Mouse (Mus musculus) megakaryocyte progenitor cell, adult 5-6 weeks (primary cell): ENCODE measurements around the gene Kif13a. TPM values are rescaled to one million over a fixed set of nuclear protein-coding genes. Genes with fewer than 3 reads are reported as not detected.

Source experiments
- ATAC-seq: replicated peaks from 2 replicates; pipeline ENCODE4 v1.8.0; 2016; ENCODE audit warnings: mild to moderate bottlenecking, moderate TSS enrichment, inconsistent platforms; ENCODE audit not compliant: poor library complexity
- total RNA-seq, 2 experiments: library from RNA; stranded (forward) in 1 of 2; stranded (reverse) in 1 of 2; fragments of 157-497, 149-512 nt in 1 of 2; fragments of 200-1000 nt in 1 of 2; gene quantifications; 2 replicates each; pipeline versions ENCODE4 v1.2.3 to v1.2.4; 2015 to 2017

Gene Kif13a
- total RNA-seq, 2 experiments from 2014 or later, result 20.9 to 31.1 TPM

DNA sequence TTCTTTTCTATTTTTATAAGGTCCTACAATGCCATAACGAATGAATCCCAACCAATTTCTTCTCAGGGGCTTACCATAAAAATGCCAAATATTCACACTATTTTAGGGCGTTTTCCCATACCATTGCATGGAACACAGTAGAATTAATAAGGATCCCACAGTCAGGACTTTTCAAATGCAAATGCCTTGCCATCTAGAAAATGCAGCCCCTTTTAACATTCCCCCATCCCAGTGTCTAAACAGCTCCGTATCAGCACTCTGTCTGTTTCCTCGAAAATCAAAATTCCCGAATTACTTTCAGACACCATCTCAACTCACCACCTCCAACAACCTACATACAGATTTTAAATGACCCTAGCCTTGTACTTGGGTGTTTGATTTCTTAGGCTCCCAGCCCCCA is 1.3 kb downstream of the Kif13a start:
- no peak for ATAC-seq

DNA sequence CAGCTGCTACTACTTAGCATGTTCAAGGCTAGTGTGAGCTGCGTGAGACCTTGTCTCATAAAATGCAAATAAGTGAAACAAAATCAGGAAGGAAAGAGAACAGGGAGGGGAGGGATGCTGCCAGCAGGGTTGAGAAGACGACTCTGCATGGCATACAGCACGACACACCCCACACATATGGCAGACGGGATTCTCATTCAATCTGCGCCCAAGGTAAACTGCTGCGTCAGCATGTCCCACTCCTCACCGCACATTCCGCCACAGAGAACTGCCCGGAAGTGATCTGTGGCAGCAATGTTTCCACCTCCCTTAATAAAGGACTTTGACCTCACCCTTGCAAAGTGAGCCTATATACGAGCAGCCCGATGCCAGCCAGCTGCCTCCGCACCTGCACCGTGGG is 4.0 kb downstream of the Kif13a start:
- ATAC-seq, result no peak

DNA sequence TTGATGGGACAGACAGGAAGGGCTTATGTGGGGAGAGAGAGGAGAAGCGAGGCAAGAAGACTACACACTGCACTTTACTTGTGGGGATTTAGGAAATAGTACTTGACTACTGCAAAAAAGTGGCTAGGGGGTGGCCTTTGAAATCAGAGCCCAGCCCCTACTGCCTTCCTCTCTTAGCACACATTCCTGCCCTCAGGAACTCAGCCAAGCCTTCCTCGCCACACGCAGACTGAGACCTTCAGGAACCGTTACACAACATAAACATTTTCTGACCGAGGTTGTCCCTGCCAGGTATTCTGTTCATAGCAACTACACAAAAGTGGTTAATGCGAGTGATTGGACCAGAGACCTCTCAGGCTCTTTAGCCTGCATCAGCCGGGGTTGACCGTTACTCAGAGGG is 8.1 kb downstream of the Kif13a start:
- no peak for ATAC-seq

DNA sequence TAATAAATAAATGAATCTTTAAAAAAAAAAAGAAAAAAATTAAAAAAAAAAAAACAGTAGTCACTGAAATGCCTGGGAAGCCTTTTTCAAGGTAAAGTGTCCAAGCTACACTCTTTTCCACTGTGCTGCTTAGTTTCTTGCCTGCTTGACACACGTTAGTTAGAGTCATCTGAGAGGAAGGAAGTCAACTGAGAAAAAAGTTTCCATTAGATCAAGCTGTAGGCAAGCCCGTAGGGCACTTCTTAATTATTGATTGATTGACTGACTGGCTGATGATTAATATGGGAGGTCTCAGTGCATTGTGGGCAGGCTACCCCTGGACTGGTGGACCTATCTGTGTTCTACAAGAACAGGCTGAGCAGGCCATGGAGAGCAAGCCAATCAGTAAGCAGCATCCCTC is 9.9 kb downstream of the Kif13a start:
- no peak for ATAC-seq

DNA sequence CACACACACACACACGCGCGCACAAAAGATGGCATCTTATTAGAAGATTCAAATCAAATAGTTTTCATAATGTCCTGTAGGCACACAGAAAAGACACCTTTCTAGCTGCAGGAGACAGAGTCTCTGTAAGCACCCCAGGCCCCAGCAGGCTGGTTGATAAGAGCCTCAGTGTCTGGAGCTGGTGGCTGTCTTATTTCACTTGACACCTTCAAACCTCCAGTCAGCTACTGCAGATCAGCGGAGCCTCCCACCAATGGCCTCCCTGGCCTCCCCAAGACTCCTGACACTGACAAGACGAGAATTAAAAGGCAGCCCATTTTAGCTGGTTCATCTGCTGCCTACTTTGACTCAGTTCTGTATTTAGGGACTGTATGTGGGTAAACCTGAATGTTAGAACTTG is 11.2 kb downstream of the Kif13a start:
- ATAC-seq, result no peak

DNA sequence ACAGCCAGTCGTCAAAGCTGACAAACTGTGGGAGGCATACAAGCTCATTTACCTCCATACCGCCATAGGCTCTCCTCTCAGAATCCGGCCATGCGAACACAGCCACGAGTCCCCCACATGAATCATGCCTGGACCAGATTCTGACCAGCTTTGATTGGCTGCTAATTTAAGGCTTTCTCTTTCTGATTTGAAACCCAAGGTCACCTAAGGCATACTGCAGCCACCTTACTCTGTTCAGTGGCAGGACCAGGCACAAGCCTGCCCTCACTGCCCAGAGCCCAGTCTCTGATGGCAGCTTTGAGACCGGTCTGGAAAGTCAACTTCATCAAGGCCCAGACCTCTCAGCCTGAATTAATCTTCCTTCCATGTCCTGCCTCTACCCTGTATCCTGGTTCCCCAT is 17.7 kb downstream of the Kif13a start:
- no peak for ATAC-seq

DNA sequence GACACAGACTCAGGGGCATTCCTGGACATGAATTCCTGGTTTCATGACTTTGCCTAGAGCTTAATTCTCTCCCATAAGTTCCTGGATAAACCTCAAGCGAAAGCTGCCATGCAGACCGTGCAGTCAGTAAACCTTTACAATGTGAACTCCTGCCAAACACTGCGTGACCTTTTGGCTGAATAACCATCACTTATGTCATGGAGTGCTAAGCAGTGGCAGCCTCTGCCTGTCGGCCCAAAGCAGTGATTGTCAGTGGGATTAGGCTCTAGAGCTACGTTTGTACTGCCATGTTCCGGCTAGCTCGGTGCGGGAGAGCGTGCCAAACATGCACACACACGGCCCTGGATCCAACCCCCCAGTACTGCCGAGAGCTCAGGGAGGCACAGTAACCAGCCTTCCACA is 18.6 kb downstream of the Kif13a start:
- no peak for ATAC-seq

DNA sequence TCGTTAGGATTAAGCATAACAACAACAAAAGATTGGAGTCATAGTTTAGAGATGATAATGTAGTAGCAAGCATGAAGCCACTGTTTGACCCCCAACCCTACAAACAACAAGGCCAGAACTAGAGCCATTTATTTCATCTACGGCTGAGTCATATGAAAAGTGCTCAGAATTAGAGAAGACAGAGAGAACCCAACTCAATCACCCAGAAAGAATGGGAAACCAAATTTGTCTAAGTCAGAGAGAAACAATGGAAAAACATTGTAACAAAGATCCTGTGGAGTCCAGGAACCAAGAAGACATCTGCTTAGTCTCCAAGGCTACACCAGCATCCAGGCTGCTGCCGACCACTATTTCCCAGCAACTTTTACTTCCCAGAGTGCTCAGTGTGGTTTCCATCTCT is 19.7 kb downstream of the Kif13a start:
- no peak for ATAC-seq

DNA sequence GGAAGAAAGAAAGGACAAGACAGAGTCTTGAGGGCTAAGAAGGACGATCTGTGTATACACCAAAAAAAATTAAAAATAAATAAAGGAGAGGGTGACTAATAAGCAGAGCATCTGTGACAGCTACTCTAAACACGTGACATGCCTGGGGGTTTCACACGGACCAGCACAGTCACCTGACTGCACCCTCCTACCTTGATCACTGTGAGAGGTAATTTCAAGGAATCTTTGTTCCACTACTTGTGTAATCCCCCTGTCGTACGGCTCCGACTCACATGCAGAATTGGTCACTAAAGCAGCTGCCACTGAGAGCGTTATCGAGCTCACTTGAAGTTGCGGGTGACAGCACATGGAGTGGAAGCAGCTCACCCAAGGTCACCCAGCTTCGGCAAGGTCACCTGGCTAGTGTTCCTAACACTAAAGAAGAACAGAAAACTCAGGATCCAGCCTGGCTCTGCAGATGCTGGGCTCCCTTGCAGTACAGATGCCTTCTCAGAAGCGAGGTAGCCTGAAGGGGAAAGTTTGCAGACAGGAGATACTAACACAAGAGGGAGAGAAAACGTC is 20.6 kb downstream of the Kif13a start:
- no peak for ATAC-seq

DNA sequence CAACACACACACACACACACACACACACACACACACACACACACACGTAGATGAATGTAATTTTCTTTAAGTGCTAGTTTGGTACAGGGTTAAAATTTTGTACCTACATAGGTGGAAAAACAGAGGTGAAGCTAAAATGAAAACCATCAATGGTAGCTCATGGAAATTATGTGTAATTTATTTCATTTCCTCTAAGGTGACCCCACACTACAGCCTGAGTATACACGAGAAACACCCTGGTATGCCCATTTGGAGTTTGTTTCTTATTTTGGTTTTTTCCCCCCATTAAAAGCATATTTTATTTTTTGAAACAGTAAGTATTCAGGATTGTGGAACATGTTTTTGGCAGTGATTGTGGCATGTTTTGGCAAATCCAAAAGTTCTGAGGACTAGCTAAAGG is 21.3 kb downstream of the Kif13a start:
- no peak for ATAC-seq

DNA sequence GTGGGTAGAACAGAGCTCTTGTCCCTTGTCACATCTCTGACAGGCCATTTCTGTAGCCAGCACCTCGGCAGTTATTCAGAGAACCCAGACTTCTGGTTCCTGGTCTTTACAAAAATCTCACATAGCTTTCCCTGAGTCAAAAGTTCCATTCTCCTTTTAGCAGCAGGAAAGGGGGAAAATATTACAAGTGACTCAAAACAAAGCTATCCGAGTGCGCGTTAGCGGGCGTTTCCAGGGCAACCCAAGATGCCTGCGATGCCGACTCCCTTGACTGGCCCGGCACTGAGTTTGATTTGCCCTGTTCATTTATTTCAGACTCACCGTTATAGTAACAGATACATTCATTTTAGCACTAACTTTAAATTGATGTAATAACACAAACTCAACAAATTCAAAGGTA is 21.8 kb downstream of the Kif13a start:
- ATAC-seq, result no peak

DNA sequence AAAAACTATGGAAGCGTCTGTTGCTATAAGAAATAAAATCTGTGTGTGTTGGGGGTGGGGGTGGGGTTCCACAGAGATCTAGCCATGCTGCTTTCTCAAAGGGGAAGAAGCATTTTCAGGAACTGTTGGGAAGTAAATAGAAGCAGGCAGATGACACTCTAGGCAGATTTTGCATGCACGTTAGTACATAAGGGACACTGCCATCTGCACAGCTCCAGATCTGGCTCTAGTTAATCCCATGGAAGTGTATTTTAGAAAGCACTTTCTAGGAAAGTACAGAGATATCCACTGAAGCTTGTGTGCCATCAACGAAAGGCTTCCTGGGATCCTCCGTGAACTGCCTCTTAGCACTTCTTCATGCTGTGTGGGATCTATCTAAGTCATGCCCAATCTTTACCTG is 22.6 kb downstream of the Kif13a start:
- ATAC-seq, result no peak

DNA sequence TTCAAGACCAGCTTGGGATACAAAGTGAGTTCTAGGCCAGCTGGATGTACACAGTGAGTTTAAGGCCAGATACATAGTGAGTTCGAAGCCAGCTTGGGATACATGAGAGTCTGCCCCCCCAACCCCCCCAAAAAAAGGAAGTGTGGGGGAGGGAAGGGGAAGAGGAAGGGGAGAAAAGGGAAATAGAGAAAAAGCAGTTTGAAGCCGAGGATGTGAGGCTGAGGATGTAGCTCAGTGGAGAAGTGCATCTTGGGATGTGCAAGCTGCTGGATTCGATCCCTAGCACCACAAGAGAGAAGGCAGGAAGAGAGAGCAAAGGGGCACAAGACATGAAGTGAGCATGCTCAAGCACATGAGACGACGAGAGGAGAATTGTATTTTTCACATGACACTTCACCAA is 23.7 kb downstream of the Kif13a start:
- ATAC-seq, result no peak; the same call in 1 of the 2 replicates

DNA sequence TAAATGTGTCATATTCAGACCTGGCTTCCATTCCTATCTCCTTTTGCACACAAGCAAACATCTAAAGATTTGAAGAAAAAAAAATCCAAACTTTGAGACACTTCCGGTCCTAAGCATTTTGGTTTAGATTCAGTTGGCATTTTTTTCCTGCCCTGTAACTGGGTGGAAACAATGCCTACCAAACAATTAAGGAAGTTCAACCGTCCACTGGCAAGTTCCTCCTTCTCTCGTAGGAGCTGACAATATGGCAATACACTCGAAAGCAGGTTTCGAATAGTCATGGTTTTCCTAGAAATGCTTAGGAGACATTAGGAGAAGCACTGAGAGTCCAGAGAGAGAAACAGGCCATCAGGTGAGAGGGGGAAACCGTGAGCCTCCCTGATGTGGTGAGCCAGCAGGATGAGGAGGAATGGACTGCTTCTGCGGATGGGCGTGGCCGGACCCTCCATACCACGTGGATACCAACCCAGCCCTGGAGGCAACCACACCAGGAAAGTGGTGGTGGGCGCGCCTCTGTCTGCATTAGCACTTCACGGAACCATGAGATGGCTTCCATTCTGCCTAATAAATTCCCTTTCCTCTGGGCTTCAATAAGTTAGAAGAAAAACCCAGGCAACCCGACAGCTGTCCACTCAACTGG is 24.6 kb downstream of the Kif13a start:
- peak; percentile 82 for ATAC-seq

DNA sequence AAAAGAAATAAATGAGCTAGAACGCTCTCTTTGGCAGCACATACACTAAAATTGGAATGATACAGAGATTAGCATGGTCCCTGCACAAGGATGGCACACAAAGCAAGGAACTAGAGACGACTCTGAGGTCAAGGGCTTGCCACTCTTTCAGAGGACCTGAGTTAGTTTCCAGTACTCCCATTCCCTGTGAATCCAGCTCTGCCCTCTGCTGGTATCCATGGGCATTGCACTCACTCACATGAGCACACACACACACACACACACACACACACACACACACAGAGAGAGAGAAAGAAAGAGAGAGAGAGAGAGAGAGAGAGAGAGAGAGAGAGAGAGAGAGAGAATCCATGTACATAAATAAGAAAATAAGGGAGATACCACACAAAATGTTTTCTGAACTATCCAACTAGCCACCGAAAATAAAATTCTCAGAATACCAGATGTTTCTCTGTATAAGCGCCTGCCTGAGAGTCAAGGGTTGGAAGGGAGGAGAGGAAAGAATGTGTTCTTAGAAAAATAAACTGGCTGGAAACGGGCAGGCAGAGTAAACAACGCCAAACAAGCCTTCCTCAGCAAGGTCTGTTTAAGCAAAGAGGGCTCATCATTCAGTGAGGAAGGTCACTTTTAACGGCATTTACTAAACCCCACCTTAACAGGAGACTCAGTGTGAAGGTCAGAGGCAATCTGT is 27.0 kb downstream of the Kif13a start:
- no peak for ATAC-seq

DNA sequence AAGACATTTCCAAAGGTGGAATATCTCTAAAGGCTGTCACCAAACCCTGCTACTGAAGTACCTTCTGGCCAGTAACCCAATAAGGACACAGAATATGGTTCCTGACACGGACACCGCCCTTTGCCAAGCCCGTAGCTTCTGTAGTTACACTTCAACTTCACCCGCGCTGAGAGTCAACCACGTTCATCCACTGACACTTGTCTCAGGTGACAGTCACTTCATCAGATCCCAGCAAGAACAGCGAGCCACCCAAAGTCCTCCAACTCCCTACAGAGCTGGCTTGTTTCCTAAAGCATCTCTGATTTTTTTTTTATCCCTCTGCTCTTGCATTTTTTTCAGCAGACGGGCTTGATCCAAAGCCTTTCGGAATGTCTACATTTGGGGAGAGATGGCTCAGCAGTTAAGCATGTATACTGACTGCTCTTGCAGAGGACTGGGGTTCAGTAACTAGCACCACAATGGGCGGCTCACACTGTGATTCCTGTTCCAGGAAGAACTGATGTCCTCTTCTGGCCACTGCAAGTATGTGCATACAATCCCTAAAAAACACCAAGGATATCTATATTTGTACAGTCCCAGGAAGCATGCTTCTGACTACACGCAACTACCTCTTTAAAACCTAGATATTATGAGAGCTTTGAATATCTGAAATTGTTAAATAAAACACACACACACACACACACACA is 28.7 kb downstream of the Kif13a start:
- no peak for ATAC-seq

DNA sequence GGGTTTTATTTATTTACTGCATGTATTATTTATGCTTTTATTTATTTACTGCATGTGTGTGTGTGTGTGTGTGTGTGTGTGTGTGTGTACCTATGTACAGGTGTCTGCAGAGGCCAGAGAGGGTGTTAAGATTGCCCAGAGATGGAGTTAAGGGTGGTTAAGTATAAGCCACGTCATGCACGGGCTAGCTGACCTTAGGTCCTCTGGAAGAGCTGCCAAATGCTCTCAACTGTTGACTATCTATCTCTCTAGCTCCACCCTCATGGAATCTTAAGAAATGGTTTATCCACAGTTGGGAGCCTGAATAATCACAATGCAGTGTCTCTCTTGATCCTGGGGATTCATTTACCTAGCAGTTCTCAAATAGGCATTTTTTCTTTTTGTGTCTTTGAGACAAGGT is 30.8 kb downstream of the Kif13a start:
- ATAC-seq, result peak; percentile 65

DNA sequence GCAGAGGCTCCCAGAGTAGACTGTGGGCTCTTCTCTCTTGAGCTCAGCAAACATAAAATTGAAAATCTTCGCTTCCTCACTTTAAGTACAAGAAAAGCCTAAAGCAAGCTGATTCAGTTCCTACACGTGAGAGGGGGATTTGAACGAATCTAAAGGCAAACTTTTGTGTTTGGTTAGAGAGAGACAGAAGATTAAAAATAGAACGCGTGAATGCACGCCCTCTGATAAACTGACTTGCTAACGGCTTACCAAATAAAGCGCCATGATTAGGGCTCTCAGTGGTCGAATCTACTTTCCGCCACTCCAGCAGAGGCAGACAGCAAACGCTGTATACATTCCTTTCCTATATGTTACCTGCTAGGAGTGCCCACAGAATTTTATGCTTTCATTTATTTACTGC is 31.3 kb downstream of the Kif13a start:
- ATAC-seq, result peak; percentile 72

DNA sequence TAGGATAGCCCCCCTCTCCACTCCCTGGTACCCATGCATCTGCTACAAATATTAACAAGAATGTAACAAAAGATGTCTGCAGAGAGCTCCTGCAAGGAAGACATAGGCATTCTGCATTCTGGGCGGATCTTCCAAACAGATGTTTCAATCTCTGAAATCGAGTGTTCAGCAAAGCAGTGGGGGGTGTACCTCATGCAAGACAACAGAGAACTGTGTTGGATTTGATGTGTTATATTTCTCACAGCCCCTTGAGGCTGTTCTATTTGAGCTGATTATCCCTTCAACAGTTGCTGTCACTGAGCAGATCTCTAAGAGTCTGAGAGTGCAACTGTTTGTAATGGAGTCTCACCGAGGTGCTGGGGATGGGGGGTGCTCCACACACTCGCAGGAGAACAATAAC is 37.3 kb downstream of the Kif13a start:
- no peak for ATAC-seq

DNA sequence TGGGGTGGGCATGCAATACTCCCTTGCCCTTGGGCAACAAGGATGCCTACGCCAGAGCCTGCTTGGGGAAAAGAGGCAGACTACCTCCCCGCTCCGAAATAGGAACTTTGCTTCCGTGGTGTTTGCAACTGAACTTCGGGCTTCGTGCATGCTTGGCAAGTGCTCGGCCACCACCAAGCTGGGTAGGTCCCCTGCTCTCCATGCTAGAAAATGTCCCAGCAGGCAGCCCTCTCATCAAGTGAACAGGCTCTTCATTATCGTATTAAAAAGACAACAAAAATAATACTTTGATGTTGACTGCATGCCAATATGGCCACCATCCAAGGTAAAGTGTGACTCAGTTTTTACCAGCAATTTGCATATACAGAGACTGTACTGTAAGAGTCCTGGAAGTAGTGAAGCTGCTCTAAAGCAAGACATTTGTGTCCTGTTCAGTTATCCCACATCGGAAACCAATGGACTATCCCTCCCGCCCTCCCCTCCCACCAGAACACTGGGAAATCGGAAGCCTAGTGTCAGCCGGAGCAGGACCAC is 41.5 kb downstream of the Kif13a start:
- ATAC-seq, result no peak

DNA sequence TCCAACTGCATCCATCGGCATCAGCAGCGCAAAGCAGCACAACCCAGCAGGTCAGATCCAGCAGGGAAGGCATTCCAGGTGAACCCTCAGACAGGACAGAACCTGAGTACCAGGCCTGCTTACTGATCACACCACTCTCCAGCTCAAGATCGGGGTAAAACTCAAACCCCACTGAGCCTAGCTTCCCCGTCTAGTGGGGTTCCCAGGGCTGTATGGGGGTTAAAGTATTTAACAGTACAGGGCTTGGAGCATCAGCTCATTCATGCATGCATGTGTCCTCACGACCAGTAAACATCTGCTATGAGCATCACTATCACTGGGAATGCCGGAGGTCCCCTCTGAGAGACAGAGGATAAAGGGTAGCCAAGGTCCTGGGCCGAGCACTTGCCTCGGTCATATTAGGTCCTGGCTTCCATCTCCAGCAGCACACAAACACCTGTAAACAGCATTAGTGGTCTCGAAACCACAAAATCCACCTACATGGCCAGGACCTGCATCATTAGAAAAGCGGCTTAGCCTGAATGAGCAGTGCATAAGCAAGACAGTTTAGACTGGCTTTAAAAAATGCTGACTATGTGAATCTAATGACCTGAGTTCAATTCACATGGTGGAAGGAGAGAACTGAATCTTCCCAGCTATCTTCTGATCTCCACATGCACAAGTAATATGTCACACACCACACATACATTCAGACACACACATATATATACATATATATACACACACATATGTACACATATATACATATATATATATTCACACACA is 43.0 kb downstream of the Kif13a start:
- ATAC-seq, result no peak
